Comparison of ENCODE assay signal across 23 mouse cellular contexts in genomic region chr1:170579063-170579462, GRCm38 (mm10). TPM values are rescaled to one million over a fixed set of nuclear protein-coding genes. Genes with fewer than 3 reads are reported as not detected.
DNase-seq lines count a peak whose midpoint lies in the region; ATAC-seq and TF ChIP-seq lines count a peak whose summit lies in the region.
"Had no signal": no experiment of that assay in that cellular context is flagged by ENCODE, and none has a peak within 500 bp of the region (broad histone marks: within the 10 kb centered on the region; RNA-seq: fewer than 3 reads in every experiment).

No protein-coding gene starts in this region.

- no peak overlapping the region for H3K27ac ChIP-seq in liver, embryonic 14.5 days
- no peak overlapping the region for H3K27ac ChIP-seq in liver, postnatal 0 days (ENCODE audit: low read depth)
- H3K27ac ChIP-seq: gastrocnemius, adult 2 months; heart, adult 2 months; heart, embryonic 13.5 days; hindbrain, embryonic 14.5 days had no signal

- H3K4me2 ChIP-seq in liver, embryonic 14.5 days (ENCODE audit: low read depth), result peak overlapping the region; percentile 28; the same call in 1 of the 2 replicates
- 0 out of 2 replicates have a peak overlapping the region, but pooled peaks have one; percentile 26 for H3K4me2 ChIP-seq in liver, postnatal 0 days (ENCODE audit: low read depth, low read length)
- H3K4me2 ChIP-seq: heart, embryonic 13.5 days; hindbrain, embryonic 14.5 days had no signal

- no peaks in the 10 kb centered on the region for H3K9me3 ChIP-seq in liver, embryonic 14.5 days (ENCODE audit: control insufficient read depth, low read length)
- no peaks in the 10 kb centered on the region for H3K9me3 ChIP-seq in liver, postnatal 0 days (ENCODE audit: low read length)
- H3K9me3 ChIP-seq: heart, embryonic 10.5 days; heart, embryonic 13.5 days had no signal

- ATAC-seq in erythroid progenitor cell, adult 5-6 weeks (replicated peaks; ENCODE audit: low FRiP score, poor library complexity, severe bottlenecking), result peak; percentile 62; the same call in 1 of the 2 replicates
- ATAC-seq in liver, embryonic 14.5 days (ENCODE audit: insufficient read depth), result peak; percentile 67
- peak; percentile 38; the same call in 1 of the 2 replicates for ATAC-seq in liver, postnatal 0 days
- ATAC-seq: activated CD4-positive, CD25-positive, alpha-beta regulatory T cell, adult 4 months; forebrain, embryonic 14.5 days; forebrain, postnatal 0 days had no signal

- WGBS in liver, embryonic 14.5 days (ENCODE audit: insufficient replicate concordance), result 87% methylated on average over 4 of the region's 4 CpGs
- 80% methylated on average over 4 of the region's 4 CpGs for WGBS in liver, postnatal 0 days (ENCODE audit: insufficient replicate concordance)

- TF ChIP-seq EP300 in liver, embryonic 14.5 days (IDR thresholded peaks at IDR 0.05; ENCODE audit: low read depth), result no peak
- no peak for TF ChIP-seq EP300 in liver, postnatal 0 days (IDR thresholded peaks at IDR 0.05; ENCODE audit: low read depth)

- H3K4me3 ChIP-seq in liver, embryonic 14.5 days (ENCODE audit: insufficient read depth in 1 of 2, low read depth in 2 of 2, low read length in 2 of 2), result no peak overlapping the region
- no peak overlapping the region for H3K4me3 ChIP-seq in liver, postnatal 0 days (ENCODE audit: low read depth, low read length)
- H3K4me3 ChIP-seq: gastrocnemius, adult 2 months; heart, adult 2 months; heart, embryonic 10.5 days; heart, embryonic 13.5 days had no signal

- no peaks in the 10 kb centered on the region for H3K36me3 ChIP-seq in liver, embryonic 14.5 days (replicated peaks; ENCODE audit: control insufficient read depth, insufficient read depth, low read depth)
- H3K36me3 ChIP-seq in liver, postnatal 0 days (replicated peaks; ENCODE audit: insufficient read depth, low read length), result no peaks in the 10 kb centered on the region

- peak; percentile 37 for DNase-seq in heart, adult 11 months
- no peak for DNase-seq in heart, adult 18-20 months
- DNase-seq in liver, embryonic 14.5 days (ENCODE audit: low read depth in 3 of 3, low spot score in 3 of 3), result no peak
- no peak for DNase-seq in liver, postnatal 0 days
- no peak for DNase-seq in ovary, adult 18-20 months (ENCODE audit: low spot score)
- DNase-seq in spleen, adult 18-20 months, result no peak
- DNase-seq: adrenal gland, adult 8-10 months; adrenal gland, postnatal 25 days; cerebellum, adult 11-12 months; cerebellum, adult 9-10 months; cerebellum, postnatal 14 days; forebrain, postnatal 0 days; gastrocnemius, adult 2 months; gastrocnemius, postnatal 14 days; heart, adult 2 months; heart, postnatal 14 days; heart, postnatal 4 days had no signal

- H3K9ac ChIP-seq in liver, embryonic 14.5 days (replicated peaks), result no peak overlapping the region
- no peak overlapping the region for H3K9ac ChIP-seq in liver, postnatal 0 days (replicated peaks)
- H3K9ac ChIP-seq: forebrain, postnatal 0 days; heart, embryonic 13.5 days; hindbrain, embryonic 14.5 days had no signal

- no peak for TF ChIP-seq CTCF in liver, embryonic 14.5 days (IDR thresholded peaks at IDR 0.05; ENCODE audit: low read depth)
- no peak for TF ChIP-seq CTCF in liver, postnatal 0 days (IDR thresholded peaks at IDR 0.05; ENCODE audit: low read depth)

- H3K4me1 ChIP-seq in liver, embryonic 14.5 days (replicated peaks; ENCODE audit: control insufficient read depth in 2 of 2, insufficient read depth in 2 of 2, low read length in 1 of 2), result peaks cover 11 to 18% of the 10 kb centered on the region in 2 experiments
- peaks cover 38% of the 10 kb centered on the region for H3K4me1 ChIP-seq in liver, postnatal 0 days (ENCODE audit: insufficient read depth)

- no peaks in the 10 kb centered on the region for H3K27me3 ChIP-seq in liver, embryonic 14.5 days (ENCODE audit: control insufficient read depth, insufficient read depth, low read length)
- H3K27me3 ChIP-seq in liver, postnatal 0 days (ENCODE audit: insufficient read depth, low read length), result no peaks in the 10 kb centered on the region
- H3K27me3 ChIP-seq: heart, embryonic 13.5 days had no signal

RNA-seq across cellular contexts. Expression of gene Nos1ap, which starts 10.6 kb away (rescaled TPM):
- total RNA-seq in heart, adult 18-20 months (2021), result 10 to 100 TPM; 17.4 to 23.6 TPM
- total RNA-seq in erythroid progenitor cell, adult 5-6 weeks (2015; ENCODE audit: low replicate concordance), result 38.1 and 70.6 TPM in 2 replicates
- total RNA-seq in erythroid progenitor cell, adult 5-6 weeks (2017; ENCODE audit: low replicate concordance), result 58.3 and 76.5 TPM in 2 replicates
- 1.8 and 2.6 TPM in 2 replicates for polyA plus RNA-seq in liver, embryonic 14.5 days (2012; rRNA removed)
- polyA plus RNA-seq in liver, embryonic 14.5 days (2014; fragmentation: Nextera tagmentation; extraction: Ambion mirVana), result 2.2 and 3.8 TPM in 2 replicates
- 6.0 and 6.5 TPM in 2 replicates for polyA plus RNA-seq in liver, postnatal 0 days (2015; fragmentation: Nextera tagmentation; extraction: Ambion mirVana)
- polyA plus RNA-seq: activated CD4-positive, CD25-positive, alpha-beta regulatory T cell, adult 4 months had no signal
